Mouse (Mus musculus) gastrocnemius, postnatal 25 days (tissue): ENCODE results near the gene Gm48551. TPM values are rescaled to one million over a fixed set of nuclear protein-coding genes. Genes with fewer than 3 reads are reported as not detected.

Source experiments
- DNase-seq: peaks from one replicate; pipeline ENCODE4 v3.0.0; 2022
- total RNA-seq, 2 experiments: library from RNA; stranded (reverse); gene quantifications; 1 replicate in 1 of 2; 2 replicates in 1 of 2; pipeline ENCODE4 v1.2.3; 2021

Gene Gm48551
- total RNA-seq, 2 experiments from 2014 or later: 0.78 to 1.0 TPM

DNA sequence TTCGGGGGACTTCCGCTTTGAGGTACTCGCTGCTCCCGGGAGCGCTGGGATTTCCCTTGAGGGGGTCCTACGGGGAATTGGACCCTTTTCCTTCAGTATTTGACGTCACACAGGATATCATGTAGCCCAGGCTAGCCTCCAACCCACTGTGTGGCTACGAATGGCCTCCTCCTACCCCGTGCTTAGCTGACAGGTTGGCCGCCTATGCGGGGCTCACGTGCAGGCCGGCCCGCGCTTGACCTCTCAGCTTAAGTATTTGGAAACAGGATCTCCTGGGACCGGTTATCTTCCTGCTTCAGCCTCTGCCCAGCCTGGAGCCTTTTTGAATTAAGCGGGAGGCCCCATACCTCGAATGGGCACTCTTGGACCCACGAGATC is 328 bp downstream of the Gm48551 start:
- DNase-seq: no peak

DNA sequence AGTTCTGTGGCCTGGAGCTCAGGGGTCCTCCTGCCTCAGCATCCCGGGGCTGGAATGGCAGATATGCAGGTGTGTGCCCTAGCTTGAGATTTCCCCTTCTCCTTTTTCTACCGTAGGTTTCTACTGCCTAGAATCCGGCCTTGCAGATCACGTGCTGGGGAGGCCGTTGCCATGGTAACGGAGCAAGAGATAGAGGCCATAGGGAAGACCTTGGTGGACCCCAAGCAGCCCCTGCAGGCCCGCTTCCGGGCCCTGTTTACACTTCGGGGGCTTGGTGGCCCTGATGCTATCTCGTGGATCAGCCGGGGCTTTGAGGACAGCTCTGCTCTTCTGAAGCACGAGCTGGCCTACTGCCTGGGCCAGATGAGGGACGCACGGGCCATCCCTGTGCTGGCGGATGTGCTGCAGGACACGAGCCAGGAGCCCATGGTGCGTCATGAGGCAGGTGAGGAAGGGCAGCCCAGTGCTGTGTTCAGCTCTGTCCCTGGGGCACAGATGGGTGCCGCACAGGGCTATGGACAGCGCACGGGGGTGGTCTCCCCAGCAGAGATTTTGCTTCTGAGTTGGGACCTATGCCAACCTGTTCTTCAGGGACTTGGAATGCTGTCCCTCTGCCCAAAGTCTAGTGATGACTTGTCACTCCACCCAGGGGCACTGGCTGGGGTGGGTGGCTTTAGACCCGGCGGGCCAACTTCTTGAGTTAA is 1.5 kb downstream of the Gm48551 start:
- DNase-seq: no peak

- DNase-seq: no peak
Measured at GRCm38 (mm10) chr10:81387716-81388115, 3.5 kb downstream of the Gm48551 start.

GRCm38 (mm10) chr10:81388505-81389055 is 4.3 kb downstream of the Gm48551 start, which contains the start of gene Gm48552:
Gene Gm48552 (plus strand): TSS chr10:81389005.
- no peak for DNase-seq

GRCm38 (mm10) chr10:81389373-81389772 is 5.1 kb downstream of the Gm48551 start:
- DNase-seq: no peak

GRCm38 (mm10) chr10:81389801-81390677 is 5.8 kb downstream of the Gm48551 start:
- DNase-seq: peak; percentile 58

- DNase-seq: no peak
Measured at GRCm38 (mm10) chr10:81390678-81390965, 6.4 kb downstream of the Gm48551 start.

DNA sequence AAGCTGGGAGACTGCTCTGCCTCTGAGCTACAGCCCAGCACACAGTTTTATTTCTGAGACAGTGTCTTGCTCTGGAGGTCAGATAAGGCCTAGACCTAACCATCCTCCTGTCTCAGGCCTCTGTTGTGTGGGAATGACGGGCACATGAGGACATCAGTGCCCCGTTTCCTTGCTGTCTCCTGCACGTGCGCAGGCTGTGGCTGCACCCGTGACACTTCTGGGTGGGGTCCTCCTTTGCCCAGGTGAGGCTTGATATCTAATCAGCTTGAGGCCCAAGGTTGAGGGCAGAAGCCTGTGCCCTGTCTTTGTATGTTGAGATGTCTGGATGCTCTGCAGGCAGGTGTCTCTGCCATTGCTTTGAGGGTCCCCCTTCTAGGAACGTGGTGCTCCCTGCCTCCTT is 8.0 kb downstream of the Gm48551 start:
- DNase-seq: no peak

- no peak for DNase-seq
Measured at GRCm38 (mm10) chr10:81392781-81393185, 8.5 kb downstream of the Gm48551 start, which contains the start of gene Smim24. Gene Smim24 (plus strand): TSS chr10:81393051.

DNA sequence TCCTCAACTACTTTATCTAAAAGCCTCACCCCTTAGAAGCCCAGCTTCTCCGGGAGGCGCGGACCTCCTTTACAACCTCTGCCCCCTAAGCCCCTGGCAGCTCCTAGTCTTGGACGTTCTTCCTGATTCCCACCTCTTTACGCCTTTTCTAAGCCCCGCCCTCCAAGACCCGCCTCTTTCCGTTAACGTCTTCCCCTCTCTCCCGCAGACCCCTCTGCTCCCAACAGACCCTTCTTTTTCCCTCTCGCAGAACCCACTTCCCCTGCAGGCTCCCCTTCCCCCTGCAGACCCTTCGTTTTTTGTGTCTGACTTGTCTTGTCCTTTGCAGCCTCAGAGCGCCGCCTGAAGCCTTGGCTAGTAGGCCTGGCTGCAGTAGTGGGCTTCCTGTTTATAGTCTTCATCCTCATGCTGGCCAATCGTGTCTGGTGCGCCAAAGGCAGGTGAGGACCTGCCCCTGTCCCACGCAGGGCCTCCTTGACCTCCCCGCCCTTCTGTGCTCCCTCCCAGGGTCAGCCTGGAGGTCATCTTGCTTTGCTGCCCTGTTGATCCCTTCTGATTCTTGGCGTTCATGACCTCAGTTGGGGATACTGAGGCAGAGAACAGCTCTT is 9.3 kb downstream of the Gm48551 start:
- DNase-seq: no peak

GRCm38 (mm10) chr10:81395127-81395526 is 10.9 kb downstream of the Gm48551 start:
- DNase-seq: no peak

- DNase-seq: no peak
Measured at GRCm38 (mm10) chr10:81395865-81396264, 11.6 kb downstream of the Gm48551 start.

DNA sequence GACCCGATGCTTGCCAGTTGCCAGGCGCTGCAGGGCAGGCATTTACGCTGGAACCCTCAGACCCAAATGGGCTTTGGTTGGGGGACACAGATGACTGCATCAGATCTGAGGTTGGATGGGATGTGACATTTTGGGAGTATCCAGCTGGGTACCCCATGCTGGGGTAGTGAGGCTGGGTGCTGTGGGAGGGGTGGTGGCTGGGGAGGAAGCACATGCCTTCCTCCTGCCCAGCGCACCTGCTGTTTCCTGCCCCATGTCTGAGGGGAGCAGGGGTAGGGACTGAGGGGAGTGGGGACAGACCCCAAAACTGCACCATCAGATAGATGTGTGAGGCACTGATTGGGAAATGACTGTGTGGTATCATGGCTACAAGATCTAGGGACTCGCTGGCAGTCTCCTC is 12.5 kb downstream of the Gm48551 start:
- no peak for DNase-seq

DNA sequence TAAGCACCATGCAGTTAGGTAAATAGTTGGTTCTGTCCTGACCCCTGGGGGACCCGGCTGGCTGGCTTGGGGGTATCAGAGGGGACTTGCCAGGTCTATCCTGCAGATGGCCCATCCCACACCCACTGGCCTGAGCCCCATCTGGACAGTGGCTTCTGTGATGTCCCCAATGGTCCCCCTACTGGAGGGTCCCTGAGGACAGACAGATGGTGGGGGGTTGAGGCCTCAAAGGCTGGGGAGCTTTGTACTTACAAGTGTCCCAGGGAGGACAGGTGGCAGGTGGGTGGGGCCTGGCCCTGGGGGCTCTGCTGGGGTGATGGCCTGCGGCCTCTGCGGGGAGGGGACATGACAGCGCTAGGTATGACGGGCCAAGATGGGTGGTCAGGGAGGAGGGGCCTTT is 15.0 kb downstream of the Gm48551 start:
- DNase-seq: no peak

DNA sequence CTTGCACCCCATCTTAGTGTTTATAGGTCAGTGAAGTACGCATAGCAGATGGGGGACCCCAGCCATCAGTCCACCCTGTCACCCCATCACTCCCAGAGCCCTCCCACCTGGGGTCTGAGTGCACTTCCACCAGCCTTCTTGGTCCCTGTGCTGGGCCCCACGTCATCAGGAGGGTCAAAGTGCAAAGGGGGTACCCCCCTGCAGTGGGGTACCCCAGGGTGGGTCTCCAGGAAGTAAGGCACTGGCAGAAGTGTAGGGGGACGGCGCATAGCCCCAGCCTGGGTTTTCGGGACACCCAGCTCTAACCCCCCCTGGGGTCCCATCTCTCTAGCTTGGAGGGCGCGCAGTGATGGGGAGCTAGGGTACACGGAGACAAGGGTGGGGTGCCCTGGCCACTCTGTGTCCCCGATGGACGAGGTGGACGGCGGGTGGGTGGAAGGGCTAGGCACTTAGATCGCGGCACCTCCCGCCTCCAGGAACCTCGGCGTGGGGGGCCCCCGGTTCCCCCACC is 15.6 kb downstream of the Gm48551 start:
- DNase-seq: no peak

DNA sequence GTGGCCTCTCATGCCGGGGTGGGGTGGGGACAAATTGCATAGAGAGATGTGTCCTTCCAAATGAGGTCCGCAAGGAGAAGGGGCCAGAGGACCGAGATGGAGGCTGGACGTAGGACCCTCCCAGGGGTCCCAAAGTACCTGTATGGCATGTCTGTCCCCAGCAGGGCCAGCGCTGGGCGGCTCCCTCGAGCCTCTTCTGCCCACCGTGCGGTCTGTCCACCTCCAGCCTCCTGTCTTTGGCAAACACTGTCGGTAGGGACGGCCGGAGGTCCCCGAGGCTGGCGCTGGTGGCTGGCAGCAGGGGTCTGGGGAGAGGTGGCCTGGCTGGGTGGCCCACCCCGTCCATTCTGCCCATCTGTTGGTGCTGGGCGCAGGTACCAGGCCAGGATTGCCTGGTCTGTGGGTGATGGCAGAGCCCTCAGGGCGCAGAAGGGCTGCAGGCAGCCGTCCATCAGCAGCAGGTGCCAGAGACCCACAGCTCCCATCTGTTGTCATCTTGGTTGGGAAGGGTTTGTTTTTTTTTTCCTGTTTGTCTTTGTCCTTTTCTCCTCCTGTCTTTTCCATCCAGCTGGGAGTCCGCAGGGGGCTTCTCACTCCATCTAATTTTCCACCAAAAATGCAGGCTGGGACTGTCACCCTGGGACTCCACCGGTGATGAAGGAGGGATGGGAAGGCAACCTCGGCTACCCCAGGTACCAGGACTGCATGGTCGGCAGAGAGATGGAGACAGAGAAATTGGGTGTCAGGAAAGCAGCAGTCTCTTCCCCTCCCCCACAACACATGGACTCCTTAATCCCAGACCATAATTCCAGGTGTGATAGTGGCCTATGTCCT is 16.3 kb downstream of the Gm48551 start:
- no peak for DNase-seq

DNA sequence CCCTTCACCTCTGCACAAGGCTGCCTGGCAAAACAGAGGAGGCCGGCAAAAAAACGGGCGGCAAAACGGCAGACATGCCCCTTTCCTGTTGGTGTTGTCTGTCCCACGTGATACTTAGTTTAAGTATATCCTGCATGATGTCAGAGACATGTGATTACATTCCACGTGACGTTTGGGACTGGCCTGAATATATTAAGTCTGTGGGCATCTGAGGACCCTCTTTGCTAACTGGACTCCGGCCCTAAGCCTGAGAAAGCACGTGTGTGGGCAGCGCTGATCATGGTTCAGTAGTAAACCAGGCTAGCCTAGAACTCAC is 16.9 kb downstream of the Gm48551 start:
- no peak for DNase-seq

GRCm38 (mm10) chr10:81401521-81402226 is 17.4 kb downstream of the Gm48551 start:
- peak; percentile 84 for DNase-seq

DNA sequence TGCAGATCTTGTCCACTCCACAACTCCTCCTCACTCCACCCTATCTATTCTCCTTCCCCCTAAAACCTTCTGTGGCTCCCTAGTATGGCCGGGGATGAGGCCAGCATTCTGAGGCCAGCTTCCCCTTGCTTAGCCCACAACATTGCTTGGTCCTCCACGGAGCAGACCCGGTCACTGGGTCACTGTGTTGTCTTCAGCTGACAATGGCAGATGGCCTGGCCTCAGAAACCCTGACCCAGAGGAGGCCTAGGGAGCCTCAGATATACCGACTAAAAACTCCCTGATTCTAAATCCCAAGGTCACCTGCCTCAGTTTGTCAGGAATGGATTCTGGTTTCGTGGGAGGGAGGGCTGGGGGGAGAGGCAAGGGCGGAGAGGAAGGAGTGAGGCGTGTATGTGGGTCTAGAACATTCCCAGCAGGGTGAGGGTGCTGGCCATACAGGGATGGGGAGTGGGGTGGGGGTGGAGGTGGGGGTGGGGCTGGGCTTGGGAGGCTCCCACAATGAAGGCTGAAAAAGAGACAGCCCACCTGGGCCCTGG is 18.0 kb downstream of the Gm48551 start:
- DNase-seq: no peak

DNA sequence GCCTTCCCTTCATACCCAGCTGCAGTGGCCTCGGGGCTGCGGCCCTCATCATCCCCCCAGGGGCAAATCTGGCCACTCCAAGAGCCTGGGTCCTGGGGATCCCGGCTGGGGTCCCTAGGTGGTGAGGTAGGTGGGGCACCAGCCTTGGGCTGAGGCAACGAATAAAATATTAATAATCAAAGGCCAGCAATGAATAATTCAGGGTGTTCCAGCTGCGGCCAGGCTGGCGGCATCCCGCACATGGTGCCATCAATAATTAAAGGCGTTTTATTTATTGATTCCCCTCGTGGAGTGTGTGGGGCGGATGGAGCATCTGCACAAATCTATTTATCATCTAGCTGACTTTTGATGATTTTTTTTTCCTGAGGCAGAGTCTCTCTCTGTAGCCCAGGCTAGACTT is 19.2 kb downstream of the Gm48551 start:
- no peak for DNase-seq

GRCm38 (mm10) chr10:81404082-81404481 is 19.8 kb downstream of the Gm48551 start:
- no peak for DNase-seq
